Mouse (Mus musculus) ES-Bruce4 (cell line): ENCODE results near the gene Mrpl55. TPM values are rescaled to one million over a fixed set of nuclear protein-coding genes. Genes with fewer than 3 reads are reported as not detected.

Source experiments
- H3K27ac ChIP-seq: 2 replicates; pipeline ENCODE4 v1.5.1; 2012; ENCODE audit warnings: low read length, inconsistent platforms; ENCODE audit not compliant: insufficient read depth
- H3K27me3 ChIP-seq: 2 replicates; pipeline ENCODE4 v1.6.1; 2012; ENCODE audit warnings: mild to moderate bottlenecking, low read length, inconsistent platforms; ENCODE audit not compliant: control insufficient read depth, poor library complexity, insufficient read depth, severe bottlenecking
- H3K36me3 ChIP-seq: 2 replicates; pipeline ENCODE4 v1.6.1; 2012; ENCODE audit warnings: inconsistent platforms, mild to moderate bottlenecking, low read length, moderate library complexity; ENCODE audit not compliant: control insufficient read depth, poor library complexity, insufficient read depth, severe bottlenecking
- H3K4me1 ChIP-seq: one replicate; pipeline ENCODE4 v1.8.1; 2011; ENCODE audit warnings: low read length; ENCODE audit not compliant: control insufficient read depth, insufficient read depth
- H3K4me3 ChIP-seq: 2 replicates; pipeline ENCODE4 v1.5.1; 2011; ENCODE audit warnings: low read depth, mild to moderate bottlenecking, low read length
- H3K9ac ChIP-seq: 2 replicates; pipeline ENCODE4 v1.6.1; 2012; ENCODE audit warnings: low read depth, mild to moderate bottlenecking, inconsistent platforms; ENCODE audit not compliant: poor library complexity, severe bottlenecking
- H3K9me3 ChIP-seq: replicated peaks from 2 replicates; pipeline ENCODE4 v1.6.1; 2012; ENCODE audit warnings: mild to moderate bottlenecking, low read length, inconsistent platforms; ENCODE audit not compliant: control insufficient read depth, poor library complexity, insufficient read depth, severe bottlenecking
- CTCF ChIP-seq: IDR thresholded peaks from one replicate; pipeline ENCODE4 v1.8.1; 2011; ENCODE audit warnings: low read depth, low read length
- EP300 ChIP-seq: IDR thresholded peaks from 2 replicates; pipeline ENCODE4 v1.6.1; 2011; ENCODE audit warnings: low read depth, low read length; ENCODE audit not compliant: insufficient read depth
- POLR2A ChIP-seq: IDR thresholded peaks from one replicate; pipeline ENCODE4 v1.8.1; 2011; ENCODE audit warnings: low read length; ENCODE audit not compliant: insufficient read depth
- polyA plus RNA-seq: library from polyadenylated mRNA; stranded (reverse); fragments of >200 nt; gene quantifications from 2 replicates; pipeline ENCODE4 v1.2.4, GENCODE M21; 2011; ENCODE audit warnings: low read depth; ENCODE audit not compliant: missing spikeins, insufficient read depth, insufficient read length

Mrpl55 gene
- polyA plus RNA-seq, 1 experiment, result 48.2 TPM

DNA sequence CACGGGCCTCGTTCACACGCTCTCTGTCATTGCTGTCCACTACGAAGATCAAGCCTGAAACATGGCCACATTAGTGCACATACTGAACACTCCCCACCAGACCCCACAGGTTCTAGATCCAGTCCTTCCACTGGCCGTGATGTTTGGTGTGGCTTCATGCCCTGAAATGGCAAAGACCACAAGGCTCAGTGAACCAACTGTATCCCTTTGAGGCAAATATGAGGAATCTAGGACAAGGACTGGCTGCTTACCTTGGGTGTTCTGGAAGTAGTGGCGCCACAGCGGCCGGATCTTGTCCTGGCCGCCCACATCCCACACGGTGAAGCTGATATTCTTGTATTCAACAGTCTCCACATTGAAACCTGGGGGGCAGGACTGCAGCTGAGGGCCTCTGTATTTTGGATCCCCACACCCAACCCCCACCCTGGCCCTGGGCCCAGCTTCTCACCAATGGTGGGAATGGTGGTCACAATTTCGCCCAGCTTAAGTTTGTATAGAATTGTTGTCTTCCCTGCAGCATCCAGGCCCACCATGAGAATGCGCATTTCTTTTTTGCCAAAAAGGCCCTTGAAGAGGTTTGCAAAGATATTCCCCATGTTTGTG, 10.7 kb downstream of the Mrpl55 start:
- Histone ChIP-seq H3K4me3 (no peak overlapping the region), H3K4me1 (no peaks in the 10 kb centered on the region), H3K27me3 (no peaks in the 10 kb centered on the region), H3K9ac (no peak overlapping the region), H3K9me3 (no peaks in the 10 kb centered on the region), H3K27ac (no peak overlapping the region), H3K36me3 (peaks cover 33% of the 10 kb centered on the region)
- TF ChIP-seq EP300 (no peak), POLR2A (no peak), CTCF (no peak)

DNA sequence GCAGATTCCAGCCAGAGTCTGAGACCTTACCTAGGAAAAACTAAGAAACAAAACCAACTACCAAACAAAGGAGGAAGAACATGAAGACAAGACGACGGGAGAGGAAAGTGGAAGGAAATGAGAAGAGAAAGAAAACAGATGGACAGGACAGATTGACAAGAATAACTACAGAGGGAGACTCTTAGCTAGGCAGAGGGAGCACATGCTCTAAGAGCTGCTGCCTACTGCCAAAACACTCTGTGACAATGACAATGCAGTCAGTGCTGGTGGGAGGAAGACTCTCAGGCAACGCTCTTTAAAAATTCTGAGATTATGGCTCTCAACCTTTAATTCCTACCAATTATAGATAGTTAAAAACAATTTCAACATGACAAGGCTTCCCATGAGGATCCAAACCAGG, 14.7 kb downstream of the Mrpl55 start:
- TF ChIP-seq EP300 (no peak), CTCF (no peak), POLR2A (no peak)
- peaks cover 32% of the 10 kb centered on the region for H3K36me3 ChIP-seq
- H3K4me1 ChIP-seq, result no peaks in the 10 kb centered on the region

DNA sequence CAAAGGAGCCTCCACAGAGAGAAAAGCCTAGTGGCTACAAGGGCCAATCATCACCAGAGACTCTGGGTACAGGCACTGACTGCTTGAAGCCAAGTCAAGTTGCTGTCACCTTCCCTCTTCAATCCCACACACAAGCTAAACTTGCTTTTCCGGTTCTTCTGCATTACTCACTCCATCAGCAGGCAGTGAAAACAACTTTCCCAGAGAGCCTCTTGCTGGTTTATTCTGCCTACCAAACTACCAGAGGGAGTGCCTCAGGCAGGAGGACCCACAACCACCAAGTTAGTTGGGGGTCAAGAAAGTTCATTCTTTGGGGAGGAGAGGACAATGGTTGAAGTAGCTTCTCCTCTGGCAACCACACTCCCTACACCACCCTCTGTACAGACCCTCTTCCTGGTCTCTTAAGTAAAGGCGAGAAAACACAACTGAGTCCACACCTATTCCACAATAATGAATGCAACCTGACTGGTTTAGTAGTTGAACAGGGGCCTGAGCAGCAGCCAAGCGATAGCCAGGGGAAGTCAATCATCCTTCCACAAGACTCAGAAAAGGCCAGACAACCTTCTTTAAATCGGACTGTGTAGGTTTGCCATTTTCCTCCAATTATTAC, 16.2 kb downstream of the Mrpl55 start:
- Histone ChIP-seq H3K4me3 (no peak overlapping the region), H3K9me3 (no peaks in the 10 kb centered on the region), H3K36me3 (peaks cover 24% of the 10 kb centered on the region), H3K9ac (0 out of 2 replicates have a peak overlapping the region, but pooled peaks have one; percentile 19), H3K27ac (peak overlapping the region; percentile 84), H3K27me3 (no peaks in the 10 kb centered on the region), H3K4me1 (no peaks in the 10 kb centered on the region)
- TF ChIP-seq POLR2A (no peak), CTCF (no peak), EP300 (no peak)

More for the DNA sequence above, 14.7 kb downstream of the Mrpl55 start:
- Histone ChIP-seq H3K9me3 (no peaks in the 10 kb centered on the region), H3K27ac (no peak overlapping the region), H3K9ac (no peak overlapping the region; the same call in 1 of the 2 replicates), H3K27me3 (no peaks in the 10 kb centered on the region), H3K4me3 (no peak overlapping the region)

DNA sequence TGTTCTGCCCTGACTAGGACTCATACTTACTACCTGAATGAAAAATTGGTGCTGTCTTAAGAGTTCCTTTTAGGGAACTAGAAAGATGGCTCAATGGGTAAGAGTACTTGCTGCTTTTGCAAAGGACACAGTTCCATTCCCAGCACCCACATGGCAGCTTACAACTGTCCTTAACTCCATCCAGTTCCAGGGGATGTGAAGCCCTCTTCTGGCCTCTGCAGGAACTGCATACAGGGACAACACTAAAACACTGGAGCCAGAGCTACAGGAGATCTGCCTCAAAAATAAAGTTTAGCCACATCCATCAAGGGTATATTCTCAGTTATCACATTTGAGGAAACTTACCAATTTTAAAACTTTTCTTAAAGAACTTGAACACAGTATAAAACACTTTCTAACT, 16.8 kb downstream of the Mrpl55 start:
- no peak overlapping the region for H3K4me3 ChIP-seq
- no peaks in the 10 kb centered on the region for H3K9me3 ChIP-seq
- H3K36me3 ChIP-seq, result peaks cover 28% of the 10 kb centered on the region
- H3K9ac ChIP-seq, result 0 out of 2 replicates have a peak overlapping the region, but pooled peaks have one; percentile 19
- H3K27me3 ChIP-seq, result no peaks in the 10 kb centered on the region
- no peaks in the 10 kb centered on the region for H3K4me1 ChIP-seq
- TF ChIP-seq EP300 (no peak), CTCF (peak; percentile 49)
- H3K27ac ChIP-seq, result peak overlapping the region; percentile 84

DNA sequence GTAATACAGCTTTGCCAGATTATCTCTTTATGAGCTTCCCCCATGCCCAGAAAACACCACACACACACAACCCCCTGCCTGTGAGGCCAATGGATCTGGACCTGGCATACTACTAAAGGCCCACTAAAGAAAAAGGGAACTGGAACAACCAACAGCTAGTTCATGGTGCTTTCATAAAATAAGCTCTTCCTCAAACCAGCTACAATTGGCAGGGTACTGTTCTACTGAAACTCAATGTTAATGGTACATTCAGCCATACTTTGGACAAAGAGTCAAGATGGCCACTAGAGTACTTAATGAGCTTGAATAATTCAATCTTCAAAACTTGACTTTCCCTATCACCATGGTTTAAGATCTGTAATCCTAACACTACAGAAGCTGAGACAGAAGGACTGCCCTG, 19.3 kb downstream of the Mrpl55 start:
- Histone ChIP-seq H3K4me3 (no peak overlapping the region), H3K27ac (no peak overlapping the region), H3K9ac (no peak overlapping the region), H3K4me1 (peaks cover 3% of the 10 kb centered on the region), H3K36me3 (peaks cover 21% of the 10 kb centered on the region), H3K9me3 (no peaks in the 10 kb centered on the region), H3K27me3 (no peaks in the 10 kb centered on the region)
- TF ChIP-seq CTCF (no peak), EP300 (no peak), POLR2A (no peak)

DNA sequence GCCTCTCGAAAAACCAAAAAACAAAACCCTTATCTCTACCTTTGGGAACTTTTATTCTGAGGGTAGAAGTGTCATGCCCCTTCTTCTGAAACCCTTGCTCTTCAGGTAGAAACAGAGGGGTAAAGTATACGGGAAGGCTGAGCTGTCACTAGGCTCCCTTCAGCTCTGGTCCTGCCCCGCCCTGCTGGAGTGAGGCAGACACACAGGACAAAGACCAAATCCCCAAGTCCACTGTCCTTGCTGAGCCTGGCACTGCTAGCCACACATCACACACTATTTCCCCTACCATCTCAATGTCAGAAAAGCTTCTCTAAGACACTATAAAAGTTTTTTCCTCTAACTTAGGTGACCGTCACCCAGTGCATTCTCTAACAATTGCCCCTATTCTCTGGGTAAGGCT, 20.0 kb downstream of the Mrpl55 start:
- Histone ChIP-seq H3K4me3 (no peak overlapping the region), H3K9me3 (no peaks in the 10 kb centered on the region), H3K9ac (no peak overlapping the region), H3K4me1 (peaks cover 5% of the 10 kb centered on the region), H3K36me3 (peaks cover 21% of the 10 kb centered on the region), H3K27ac (no peak overlapping the region), H3K27me3 (no peaks in the 10 kb centered on the region)
- TF ChIP-seq POLR2A (no peak), EP300 (no peak), CTCF (no peak)
